Mouse (Mus musculus): ENCODE data around the gene Adamts16.

- TF ChIP-seq CTCF (IDR thresholded peaks at IDR 0.05; ENCODE audit: insufficient read depth, low read depth, low read length) (no peak), POLR2A (IDR thresholded peaks at IDR 0.05; ENCODE audit: insufficient read depth, low read depth, low read length) (no peak)
Measured at GRCm38 (mm10) chr13:70814423-70814822, 27.2 kb downstream of the Adamts16 start.

Data from olfactory bulb, adult 2 months (tissue).